Mouse (Mus musculus) embryonic facial prominence, embryonic 10.5 days (tissue): Measurements from ENCODE around the gene Pelo. TPM values are rescaled to one million over a fixed set of nuclear protein-coding genes. Genes with fewer than 3 reads are reported as not detected.

Source experiments
- DNase-seq: peaks from one replicate; pipeline ENCODE4 v3.0.0-alpha.2; 2017; ENCODE audit warnings: low spot score
- H3K27ac ChIP-seq: fragments of 300-500 bp; sonication (generic); replicated peaks from 2 replicates; pipeline ENCODE4 v1.5.1; 2016; ENCODE audit warnings: mild to moderate bottlenecking
- H3K27me3 ChIP-seq: fragments of 300-500 bp; sonication (generic); replicated peaks from 2 replicates; pipeline ENCODE4 v1.6.1; 2016; ENCODE audit warnings: low read depth, mild to moderate bottlenecking; ENCODE audit not compliant: poor library complexity, severe bottlenecking
- H3K36me3 ChIP-seq: fragments of 300-500 bp; sonication (generic); replicated peaks from 2 replicates; pipeline ENCODE4 v1.6.1; 2016; ENCODE audit warnings: mild to moderate bottlenecking, moderate library complexity
- H3K4me1 ChIP-seq: fragments of 300-500 bp; sonication (generic); 2 replicates; pipeline ENCODE4 v1.6.1; 2016
- H3K4me3 ChIP-seq: fragments of 300-500 bp; sonication (generic); 2 replicates; pipeline ENCODE4 v1.5.1; 2016; ENCODE audit warnings: mild to moderate bottlenecking, moderate library complexity
- H3K9me3 ChIP-seq: fragments of 300-500 bp; sonication (generic); 2 replicates; pipeline ENCODE4 v1.6.1; 2016; ENCODE audit warnings: mild to moderate bottlenecking
- WGBS: fragments of 180-500 bp; shearing (Covaris S2); methylation state at CpG from one replicate; pipeline ENCODE4 v1.1.7; 2016; 5-methylcytosine and 5-hydroxymethylcytosine counted together
- polyA plus RNA-seq: library from polyadenylated mRNA; unstranded; fragments of >200 nt; fragmentation: Nextera tagmentation; extraction: Ambion mirVana; gene quantifications from 2 replicates; pipeline ENCODE4 v1.2.1, GENCODE M21; 2016

Gene Pelo
- polyA plus RNA-seq, 1 experiment from 2014 or later, result 6.0 TPM

GRCm38 (mm10) chr13:115057555-115057954 is 32.4 kb downstream of the Pelo start:
- DNase-seq, result no peak
- no peaks in the 10 kb centered on the region for H3K27me3 ChIP-seq
- H3K27ac ChIP-seq, result no peak overlapping the region
- 87% methylated on average over 5 of the region's 5 CpGs for WGBS
- H3K9me3 ChIP-seq, result no peaks in the 10 kb centered on the region
- H3K4me3 ChIP-seq, result no peak overlapping the region
- H3K36me3 ChIP-seq, result no peaks in the 10 kb centered on the region
- 0 out of 2 replicates have a peak, but pooled peaks cover 2% of the 10 kb centered on the region for H3K4me1 ChIP-seq

GRCm38 (mm10) chr13:115054783-115055182 is 35.2 kb downstream of the Pelo start:
- H3K4me1 ChIP-seq, result 0 out of 2 replicates have a peak, but pooled peaks cover 2% of the 10 kb centered on the region
- H3K27me3 ChIP-seq, result no peaks in the 10 kb centered on the region
- no peaks in the 10 kb centered on the region for H3K36me3 ChIP-seq
- no peak overlapping the region for H3K4me3 ChIP-seq
- no peak overlapping the region for H3K27ac ChIP-seq
- 66% methylated on average over 9 of the region's 9 CpGs for whole genome bisulfite sequencing
- no peaks in the 10 kb centered on the region for H3K9me3 ChIP-seq
- DNase-seq, result no peak

DNA sequence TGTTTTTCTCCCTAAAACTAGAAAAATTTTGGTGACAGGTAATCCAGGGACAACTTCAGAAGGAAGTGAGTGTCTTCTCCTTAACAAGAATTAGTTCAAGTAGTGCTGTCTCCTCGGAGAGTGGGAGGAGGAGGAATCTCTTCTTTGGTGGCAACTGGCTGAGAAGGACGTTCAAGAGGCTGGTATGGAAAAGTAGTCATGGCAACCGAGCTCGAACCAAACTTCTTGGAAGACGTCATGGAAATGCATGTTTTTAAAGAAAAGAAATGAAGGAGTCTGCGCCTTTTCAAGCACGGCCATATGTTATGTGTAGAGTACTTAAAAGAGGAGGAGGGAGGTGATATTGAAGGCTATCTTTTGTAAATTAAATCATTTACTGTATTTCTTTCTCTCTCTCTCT is 37.4 kb downstream of the Pelo start:
- no peak overlapping the region for H3K27ac ChIP-seq
- 87% methylated on average over 7 of the region's 7 CpGs for WGBS
- no peaks in the 10 kb centered on the region for H3K27me3 ChIP-seq
- no peaks in the 10 kb centered on the region for H3K9me3 ChIP-seq
- no peak overlapping the region for H3K4me3 ChIP-seq
- no peak for DNase-seq
- no peaks in the 10 kb centered on the region for H3K36me3 ChIP-seq
- H3K4me1 ChIP-seq, result 0 out of 2 replicates have a peak, but pooled peaks cover 2% of the 10 kb centered on the region

- no peak overlapping the region for H3K4me3 ChIP-seq
- no peak overlapping the region for H3K27ac ChIP-seq
- no peaks in the 10 kb centered on the region for H3K9me3 ChIP-seq
- H3K36me3 ChIP-seq, result no peaks in the 10 kb centered on the region
- 0 out of 2 replicates have a peak, but pooled peaks cover 2% of the 10 kb centered on the region for H3K4me1 ChIP-seq
- 90% methylated on average over 13 of the region's 13 CpGs for WGBS
- H3K27me3 ChIP-seq, result no peaks in the 10 kb centered on the region
- DNase-seq, result no peak
Measured at GRCm38 (mm10) chr13:115050660-115051559, 39.1 kb downstream of the Pelo start.

DNA sequence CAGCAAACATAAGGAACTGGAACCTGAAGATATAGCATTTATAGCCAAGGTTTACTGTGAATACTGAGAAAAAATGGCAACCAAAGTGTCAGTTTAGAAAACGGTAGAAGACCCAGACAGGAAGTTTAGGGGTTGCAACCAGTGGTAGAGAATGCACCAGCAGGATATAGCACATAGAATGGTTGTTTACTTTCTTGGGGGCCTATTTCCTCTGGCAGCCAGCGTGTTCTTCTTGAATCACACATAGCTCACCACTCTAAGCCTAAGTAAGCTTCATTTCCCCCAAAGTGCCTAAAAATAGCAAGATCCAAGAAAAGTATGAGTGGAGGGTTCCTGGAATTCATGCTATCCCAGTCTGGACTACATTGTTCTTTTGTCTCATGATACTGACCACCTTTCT is 47.3 kb downstream of the Pelo start:
- H3K27me3 ChIP-seq, result no peaks in the 10 kb centered on the region
- H3K4me1 ChIP-seq, result no peaks in the 10 kb centered on the region
- H3K36me3 ChIP-seq, result no peaks in the 10 kb centered on the region
- 68% methylated on average over 2 of the region's 2 CpGs for WGBS
- DNase-seq, result no peak
- H3K27ac ChIP-seq, result no peak overlapping the region
- no peak overlapping the region for H3K4me3 ChIP-seq
- no peaks in the 10 kb centered on the region for H3K9me3 ChIP-seq

Other genes starting within 250 kb of the Pelo start
- 0.88 and 1.2 TPM in 2 replicates for gene Itga2, start 158.1 kb downstream of the Pelo start, polyA plus RNA-seq
- 2.1 and 2.7 TPM in 2 replicates for gene Gm49395, start 11.7 kb upstream of the Pelo start, polyA plus RNA-seq
- gene Itga1, start 11.8 kb upstream of the Pelo start, polyA plus RNA-seq, result 2.3 and 2.9 TPM in 2 replicates